Mouse (Mus musculus): ENCODE results near the gene Golga4. TPM values are rescaled to one million over a fixed set of nuclear protein-coding genes. Genes with fewer than 3 reads are reported as not detected.
A peak's percentile ranks its signal among the peaks of the same experiment; 100 is the strongest.

The Golga4 gene
- polyA plus RNA-seq, 1 experiment from 2014 or later: 64.0 TPM

- H3K4me2 ChIP-seq (ENCODE audit: low read length): peak overlapping the region; percentile 18; the same call in 1 of the 2 replicates
- 71% methylated on average over 11 of the region's 11 CpGs for WGBS
These were observed 17.7 kb downstream of the Golga4 start for GRCm38 (mm10) chr9:118523738-118524137.

DNA sequence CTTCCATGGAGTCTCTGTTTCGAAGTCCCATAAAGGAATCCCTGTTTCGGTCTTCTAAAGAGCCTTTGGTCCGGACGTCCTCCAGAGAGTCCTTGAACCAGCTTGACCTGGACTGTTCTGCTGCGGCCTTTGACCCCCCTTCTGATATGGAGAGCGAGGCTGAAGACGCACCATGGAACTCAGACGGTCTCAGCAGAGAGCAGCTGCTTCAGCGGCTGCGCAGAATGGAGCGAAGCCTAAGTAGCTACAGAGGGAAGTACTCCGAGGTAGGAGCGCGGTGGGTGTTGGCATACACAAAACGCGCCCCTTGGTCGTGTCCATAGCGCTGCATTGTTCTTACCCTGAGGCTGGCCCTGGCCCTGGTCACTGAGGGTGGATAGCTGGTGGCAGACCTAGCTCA, 21.0 kb downstream of the Golga4 start:
- Histone ChIP-seq H3K4me2 (ENCODE audit: low read length) (no peak overlapping the region), H3K9me3 (ENCODE audit: control insufficient read depth, low read length) (no peaks in the 10 kb centered on the region), H3K4me3 (ENCODE audit: control insufficient read depth in 1 of 2, insufficient read depth in 1 of 2, low read depth in 1 of 2, low read length in 2 of 2) (no peak overlapping the region), H3K27ac (replicated peaks in 1 of 2; ENCODE audit: control insufficient read depth in 1 of 2, insufficient read depth in 1 of 2, low read depth in 2 of 2, low read length in 2 of 2) (no peak overlapping the region), H3K4me1 (ENCODE audit: control insufficient read depth in 2 of 2, insufficient read depth in 2 of 2, low read length in 2 of 2) (peaks cover 3 to 15% of the 10 kb centered on the region in 2 experiments), H3K9ac (ENCODE audit: low read length) (no peak overlapping the region), H3K36me3 (ENCODE audit: control insufficient read depth, insufficient read depth, low read length) (peaks cover 89% of the 10 kb centered on the region), H3K27me3 (ENCODE audit: control insufficient read depth, insufficient read depth, low read length) (no peaks in the 10 kb centered on the region)
- ATAC-seq (ENCODE audit: insufficient number of reproducible peaks, insufficient read depth, low FRiP score, low read depth): no peak
- WGBS: 86% methylated on average over 18 of the region's 18 CpGs

More at GRCm38 (mm10) chr9:118523738-118524137, 17.7 kb downstream of the Golga4 start:
- H3K4me1 ChIP-seq (ENCODE audit: control insufficient read depth in 2 of 2, insufficient read depth in 2 of 2, low read length in 2 of 2): peaks cover 17 to 41% of the 10 kb centered on the region in 2 experiments
- H3K27me3 ChIP-seq (ENCODE audit: control insufficient read depth, insufficient read depth, low read length): no peaks in the 10 kb centered on the region
- no peak overlapping the region for H3K4me3 ChIP-seq (ENCODE audit: control insufficient read depth in 1 of 2, insufficient read depth in 1 of 2, low read depth in 1 of 2, low read length in 2 of 2)
- H3K36me3 ChIP-seq (ENCODE audit: control insufficient read depth, insufficient read depth, low read length): peaks cover 57% of the 10 kb centered on the region
- H3K9me3 ChIP-seq (ENCODE audit: control insufficient read depth, low read length): no peaks in the 10 kb centered on the region
- no peak for ATAC-seq (ENCODE audit: insufficient number of reproducible peaks, insufficient read depth, low FRiP score, low read depth)
- H3K27ac ChIP-seq (replicated peaks in 1 of 2; ENCODE audit: control insufficient read depth in 1 of 2, insufficient read depth in 1 of 2, low read depth in 2 of 2, low read length in 2 of 2): peak overlapping the region in 1 of 2 experiments; percentile 64; a peak in 2 of 4 replicates
- no peak overlapping the region for H3K9ac ChIP-seq (ENCODE audit: low read length)

GRCm38 (mm10) chr9:118529783-118530182, 23.7 kb downstream of the Golga4 start:
- peaks cover 97% of the 10 kb centered on the region for H3K36me3 ChIP-seq (ENCODE audit: control insufficient read depth, insufficient read depth, low read length)
- H3K4me2 ChIP-seq (ENCODE audit: low read length): no peak overlapping the region
- H3K27me3 ChIP-seq (ENCODE audit: control insufficient read depth, insufficient read depth, low read length): no peaks in the 10 kb centered on the region
- H3K9ac ChIP-seq (ENCODE audit: low read length): no peak overlapping the region
- 72% methylated on average over 3 of the region's 3 CpGs for WGBS
- H3K4me1 ChIP-seq (ENCODE audit: control insufficient read depth in 2 of 2, insufficient read depth in 2 of 2, low read length in 2 of 2): 0 out of 4 replicates have a peak, but pooled peaks cover 0 to under 1% of the 10 kb centered on the region in 2 experiments
- no peak for ATAC-seq (ENCODE audit: insufficient number of reproducible peaks, insufficient read depth, low FRiP score, low read depth)
- no peak overlapping the region for H3K27ac ChIP-seq (replicated peaks in 1 of 2; ENCODE audit: control insufficient read depth in 1 of 2, insufficient read depth in 1 of 2, low read depth in 2 of 2, low read length in 2 of 2)
- no peak overlapping the region for H3K4me3 ChIP-seq (ENCODE audit: control insufficient read depth in 1 of 2, insufficient read depth in 1 of 2, low read depth in 1 of 2, low read length in 2 of 2)
- H3K9me3 ChIP-seq (ENCODE audit: control insufficient read depth, low read length): no peaks in the 10 kb centered on the region

- Histone ChIP-seq H3K4me2 (ENCODE audit: low read length) (no peak overlapping the region), H3K4me3 (ENCODE audit: control insufficient read depth in 1 of 2, insufficient read depth in 1 of 2, low read depth in 1 of 2, low read length in 2 of 2) (no peak overlapping the region), H3K9ac (ENCODE audit: low read length) (no peak overlapping the region), H3K36me3 (ENCODE audit: control insufficient read depth, insufficient read depth, low read length) (peaks cover 97% of the 10 kb centered on the region), H3K27me3 (ENCODE audit: control insufficient read depth, insufficient read depth, low read length) (no peaks in the 10 kb centered on the region), H3K4me1 (ENCODE audit: control insufficient read depth in 2 of 2, insufficient read depth in 2 of 2, low read length in 2 of 2) (no peaks in the 10 kb centered on the region), H3K27ac (replicated peaks in 1 of 2; ENCODE audit: control insufficient read depth in 1 of 2, insufficient read depth in 1 of 2, low read depth in 2 of 2, low read length in 2 of 2) (no peak overlapping the region), H3K9me3 (ENCODE audit: control insufficient read depth, low read length) (no peaks in the 10 kb centered on the region)
- 78% methylated on average over 6 of the region's 6 CpGs for WGBS
- no peak for ATAC-seq (ENCODE audit: insufficient number of reproducible peaks, insufficient read depth, low FRiP score, low read depth)
These were observed 24.6 kb downstream of the Golga4 start for GRCm38 (mm10) chr9:118530679-118531078.

- no peaks in the 10 kb centered on the region for H3K27me3 ChIP-seq (ENCODE audit: control insufficient read depth, insufficient read depth, low read length)
- WGBS: 94% methylated on average over 7 of the region's 7 CpGs
- H3K4me3 ChIP-seq (ENCODE audit: control insufficient read depth in 1 of 2, insufficient read depth in 1 of 2, low read depth in 1 of 2, low read length in 2 of 2): no peak overlapping the region
- H3K9ac ChIP-seq (ENCODE audit: low read length): no peak overlapping the region
- no peaks in the 10 kb centered on the region for H3K9me3 ChIP-seq (ENCODE audit: control insufficient read depth, low read length)
- H3K4me1 ChIP-seq (ENCODE audit: control insufficient read depth in 2 of 2, insufficient read depth in 2 of 2, low read length in 2 of 2): no peaks in the 10 kb centered on the region
- no peak overlapping the region for H3K27ac ChIP-seq (replicated peaks in 1 of 2; ENCODE audit: control insufficient read depth in 1 of 2, insufficient read depth in 1 of 2, low read depth in 2 of 2, low read length in 2 of 2)
- no peak overlapping the region for H3K4me2 ChIP-seq (ENCODE audit: low read length)
- peaks cover 97% of the 10 kb centered on the region for H3K36me3 ChIP-seq (ENCODE audit: control insufficient read depth, insufficient read depth, low read length)
- ATAC-seq (ENCODE audit: insufficient number of reproducible peaks, insufficient read depth, low FRiP score, low read depth): no peak
These were observed 26.6 kb downstream of the Golga4 start for GRCm38 (mm10) chr9:118532516-118533205.

- no peak for ATAC-seq (ENCODE audit: insufficient number of reproducible peaks, insufficient read depth, low FRiP score, low read depth)
- H3K4me2 ChIP-seq (ENCODE audit: low read length): no peak overlapping the region
- H3K27me3 ChIP-seq (ENCODE audit: control insufficient read depth, insufficient read depth, low read length): no peaks in the 10 kb centered on the region
- H3K36me3 ChIP-seq (ENCODE audit: control insufficient read depth, insufficient read depth, low read length): peaks cover 98% of the 10 kb centered on the region
- no peaks in the 10 kb centered on the region for H3K4me1 ChIP-seq (ENCODE audit: control insufficient read depth in 2 of 2, insufficient read depth in 2 of 2, low read length in 2 of 2)
- H3K9ac ChIP-seq (ENCODE audit: low read length): no peak overlapping the region
- H3K27ac ChIP-seq (replicated peaks in 1 of 2; ENCODE audit: control insufficient read depth in 1 of 2, insufficient read depth in 1 of 2, low read depth in 2 of 2, low read length in 2 of 2): no peak overlapping the region
- no peak overlapping the region for H3K4me3 ChIP-seq (ENCODE audit: control insufficient read depth in 1 of 2, insufficient read depth in 1 of 2, low read depth in 1 of 2, low read length in 2 of 2)
- 81% methylated on average over 6 of the region's 6 CpGs for WGBS
- no peaks in the 10 kb centered on the region for H3K9me3 ChIP-seq (ENCODE audit: control insufficient read depth, low read length)
These were observed 30.9 kb downstream of the Golga4 start for GRCm38 (mm10) chr9:118536946-118537345.

DNA sequence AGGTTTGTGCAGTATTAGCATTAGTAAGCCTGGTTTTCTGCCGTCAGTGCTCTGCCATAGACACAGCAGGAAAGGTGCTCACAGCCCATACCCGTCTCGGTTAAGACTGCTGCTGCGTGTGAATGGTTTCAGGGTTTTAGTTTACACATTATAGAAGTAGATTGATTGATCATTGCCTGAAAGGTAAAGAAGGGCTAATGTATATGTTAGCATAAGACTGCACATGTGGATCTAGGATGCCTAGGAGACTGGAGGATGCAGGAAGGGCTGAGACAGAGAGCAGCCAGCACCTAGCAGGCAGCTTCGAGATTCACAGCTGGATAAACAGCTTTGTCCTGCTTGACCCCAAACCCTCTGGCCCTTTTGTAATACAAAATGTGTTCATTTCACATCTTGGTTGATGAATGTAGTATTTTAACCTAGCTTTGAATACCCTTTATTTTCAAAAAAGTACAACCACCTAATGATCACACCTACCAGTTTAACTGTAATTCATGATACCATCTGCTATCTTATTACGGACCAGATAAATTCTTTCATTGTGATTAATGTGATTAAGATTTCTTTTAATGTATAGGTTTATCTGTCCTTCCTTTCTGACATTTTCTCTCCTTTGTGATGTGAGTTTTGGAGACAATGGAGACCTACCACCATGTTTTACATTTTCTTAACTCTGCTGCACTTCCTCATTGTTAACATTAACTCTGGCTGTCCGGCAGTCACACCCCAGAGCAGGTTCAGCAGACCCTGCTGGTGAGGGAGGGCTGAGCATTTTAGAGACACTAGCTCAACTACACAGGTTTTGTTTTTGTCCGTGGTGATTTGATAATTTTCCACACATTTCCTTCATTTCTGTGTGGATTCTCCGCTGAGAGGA, 31.6 kb downstream of the Golga4 start:
- 86% methylated on average over 9 of the region's 9 CpGs for WGBS
- Histone ChIP-seq H3K4me3 (ENCODE audit: control insufficient read depth in 1 of 2, insufficient read depth in 1 of 2, low read depth in 1 of 2, low read length in 2 of 2) (no peak overlapping the region), H3K9me3 (ENCODE audit: control insufficient read depth, low read length) (no peaks in the 10 kb centered on the region), H3K36me3 (ENCODE audit: control insufficient read depth, insufficient read depth, low read length) (peaks cover 96% of the 10 kb centered on the region), H3K9ac (ENCODE audit: low read length) (no peak overlapping the region), H3K27ac (replicated peaks in 1 of 2; ENCODE audit: control insufficient read depth in 1 of 2, insufficient read depth in 1 of 2, low read depth in 2 of 2, low read length in 2 of 2) (no peak overlapping the region), H3K4me1 (ENCODE audit: control insufficient read depth in 2 of 2, insufficient read depth in 2 of 2, low read length in 2 of 2) (no peaks in the 10 kb centered on the region), H3K27me3 (ENCODE audit: control insufficient read depth, insufficient read depth, low read length) (no peaks in the 10 kb centered on the region), H3K4me2 (ENCODE audit: low read length) (no peak overlapping the region)
- ATAC-seq (ENCODE audit: insufficient number of reproducible peaks, insufficient read depth, low FRiP score, low read depth): no peak

All from heart, embryonic 14.5 days (tissue).